In genomic region chr5:139252081-139252909, GRCm38 (mm10) we compare ENCODE assay signal across 8 mouse cellular contexts. TPM values are rescaled to one million over a fixed set of nuclear protein-coding genes. Genes with fewer than 3 reads are reported as not detected.
DNase-seq lines count a peak whose midpoint lies in the region; ATAC-seq and TF ChIP-seq lines count a peak whose summit lies in the region.

Gene Get4 (plus strand): TSS chr5:139252324.

- 0 out of 2 replicates have a peak, but pooled peaks have one; percentile 37 for TF ChIP-seq EP300 in heart, adult 2 months (IDR thresholded peaks at IDR 0.05; ENCODE audit: insufficient read depth, low read depth, low read length)

- peak within 1 kb of the TSS; percentile 94 for H3K4me2 ChIP-seq in embryonic facial prominence, embryonic 14.5 days (ENCODE audit: low read depth, low read length)
- peak within 1 kb of the TSS; percentile 92 for H3K4me2 ChIP-seq in limb, embryonic 13.5 days (replicated peaks)
- peak within 1 kb of the TSS; percentile 84 for H3K4me2 ChIP-seq in midbrain, embryonic 16.5 days (ENCODE audit: low read length)

- H3K36me3 ChIP-seq in embryonic facial prominence, embryonic 14.5 days (ENCODE audit: control insufficient read depth, insufficient read depth, low read length) = peaks cover 34% of the 10 kb centered on the region
- no peaks in the 10 kb centered on the region for H3K36me3 ChIP-seq in heart, adult 2 months (ENCODE audit: control insufficient read depth, insufficient read depth, low read length)
- peaks cover 48% of the 10 kb centered on the region for H3K36me3 ChIP-seq in limb, embryonic 13.5 days
- H3K36me3 ChIP-seq in midbrain, embryonic 16.5 days (ENCODE audit: control insufficient read depth, insufficient read depth, low read length) = peaks cover 21% of the 10 kb centered on the region

- peak within 1 kb of the TSS; percentile 91 for H3K27ac ChIP-seq in embryonic facial prominence, embryonic 14.5 days (replicated peaks; ENCODE audit: low read depth, low read length)
- H3K27ac ChIP-seq in heart, adult 2 months = peak within 1 kb of the TSS; percentile 97
- peak within 1 kb of the TSS; percentile 92 for H3K27ac ChIP-seq in limb, embryonic 13.5 days
- H3K27ac ChIP-seq in midbrain, embryonic 16.5 days (ENCODE audit: low read length) = peak within 1 kb of the TSS; percentile 93

- no peaks in the 10 kb centered on the region for H3K9me3 ChIP-seq in embryonic facial prominence, embryonic 14.5 days (ENCODE audit: control insufficient read depth, low read length)
- H3K9me3 ChIP-seq in limb, embryonic 13.5 days = no peaks in the 10 kb centered on the region
- no peaks in the 10 kb centered on the region for H3K9me3 ChIP-seq in midbrain, embryonic 16.5 days (replicated peaks; ENCODE audit: control insufficient read depth, low read length, poor library complexity, severe bottlenecking)

- peaks cover 12% of the 10 kb centered on the region for H3K4me1 ChIP-seq in embryonic facial prominence, embryonic 14.5 days (ENCODE audit: control insufficient read depth, insufficient read depth, low read length)
- H3K4me1 ChIP-seq in heart, adult 2 months (ENCODE audit: control insufficient read depth, insufficient read depth, low read length) = peaks cover 15% of the 10 kb centered on the region
- H3K4me1 ChIP-seq in limb, embryonic 13.5 days = peaks cover 30% of the 10 kb centered on the region
- peaks cover 18% of the 10 kb centered on the region for H3K4me1 ChIP-seq in midbrain, embryonic 16.5 days (ENCODE audit: control insufficient read depth, insufficient read depth, low read length)

- peak within 1 kb of the TSS; percentile 87 for H3K9ac ChIP-seq in embryonic facial prominence, embryonic 14.5 days (ENCODE audit: low read depth, low read length)
- peak within 1 kb of the TSS; percentile 92 for H3K9ac ChIP-seq in heart, adult 2 months (ENCODE audit: low read depth, low read length)
- peak within 1 kb of the TSS; percentile 94 for H3K9ac ChIP-seq in limb, embryonic 13.5 days
- H3K9ac ChIP-seq in midbrain, embryonic 16.5 days (ENCODE audit: low read depth, low read length) = peak within 1 kb of the TSS; percentile 79

- peak; percentile 100 for DNase-seq in 3T3-L1 (ENCODE audit: low read depth, low spot score)
- DNase-seq in adrenal gland, postnatal 4 days (ENCODE audit: low spot score in 2 of 2) = peak; percentile 94 to 99
- DNase-seq in embryonic facial prominence, embryonic 14.5 days (ENCODE audit: low spot score) = peak; percentile 100
- DNase-seq in heart, adult 2 months = peak; percentile 99
- DNase-seq in kidney, adult 8-10 months = peak; percentile 99 to 100
- peak; percentile 95 to 99 for DNase-seq in spleen, postnatal 10 days (ENCODE audit: low spot score in 2 of 2)

- peak within 1 kb of the TSS; percentile 76 for H3K4me3 ChIP-seq in embryonic facial prominence, embryonic 14.5 days (ENCODE audit: low read depth, low read length)
- H3K4me3 ChIP-seq in heart, adult 2 months = peak within 1 kb of the TSS; percentile 99
- H3K4me3 ChIP-seq in limb, embryonic 13.5 days = peak within 1 kb of the TSS; percentile 82
- peak within 1 kb of the TSS; percentile 71 for H3K4me3 ChIP-seq in midbrain, embryonic 16.5 days (ENCODE audit: low read depth, low read length)

- under 1% methylated on average over 60 of the region's 90 CpGs for WGBS in embryonic facial prominence, embryonic 14.5 days
- under 1% methylated on average over 90 of the region's 90 CpGs for WGBS in heart, adult 2 months
- WGBS in limb, embryonic 13.5 days = under 1% methylated on average over 81 of the region's 90 CpGs
- under 1% methylated on average over 88 of the region's 90 CpGs for WGBS in midbrain, embryonic 16.5 days

- peak; percentile 96 for ATAC-seq in embryonic facial prominence, embryonic 14.5 days (ENCODE audit: low read depth)
- peak; percentile 95 for ATAC-seq in limb, embryonic 13.5 days (ENCODE audit: low FRiP score, low read depth)
- peak; percentile 96 for ATAC-seq in midbrain, embryonic 16.5 days

- H3K79me2 ChIP-seq in heart, adult 2 months (replicated peaks; ENCODE audit: control insufficient read depth, insufficient read depth, low read length) = no peaks in the 10 kb centered on the region; the same call in 1 of the 2 replicates

- TF ChIP-seq CTCF in heart, adult 2 months (IDR thresholded peaks at IDR 0.05) = no peak

- H3K27me3 ChIP-seq in embryonic facial prominence, embryonic 14.5 days (replicated peaks; ENCODE audit: control insufficient read depth, insufficient read depth, low read length) = no peaks in the 10 kb centered on the region
- H3K27me3 ChIP-seq in heart, adult 2 months (ENCODE audit: control insufficient read depth, insufficient read depth, low read length) = no peaks in the 10 kb centered on the region
- no peaks in the 10 kb centered on the region for H3K27me3 ChIP-seq in limb, embryonic 13.5 days
- H3K27me3 ChIP-seq in midbrain, embryonic 16.5 days (ENCODE audit: control insufficient read depth, insufficient read depth, low read depth, low read length) = no peaks in the 10 kb centered on the region

- TF ChIP-seq POLR2A in heart, adult 2 months (IDR thresholded peaks at IDR 0.05; ENCODE audit: insufficient read depth, low read depth, low read length) = peak; percentile 96; the same call in 1 of the 2 replicates

- intact Hi-C loops in heart, adult 2 months (cut with DNase I) = loop anchor here (5.0 kb wide), 2 partner anchors 105 to 630 kb away; partner anchors contain the start of gene A430033K04Rik

RNA-seq across cellular contexts. Expression of gene Get4, which starts in this region (rescaled TPM):
- 100 to 1,000 TPM; 102 to 118 TPM for total RNA-seq in adrenal gland, postnatal 4 days (2021)
- polyA plus RNA-seq in embryonic facial prominence, embryonic 14.5 days (2014; fragmentation: Nextera tagmentation; extraction: Ambion mirVana) = 136 and 156 TPM in 2 replicates
- 10 to 100 TPM; 38.2 to 45.4 TPM for total RNA-seq in heart, adult 2 months (2021)
- 57.3 and 59.6 TPM in 2 replicates for polyA plus RNA-seq in heart, adult 2 months (2012; rRNA removed)
- 155 and 165 TPM in 2 replicates for polyA plus RNA-seq in limb, embryonic 13.5 days (2015; fragmentation: Nextera tagmentation; extraction: Ambion mirVana)
- polyA plus RNA-seq in midbrain, embryonic 16.5 days (2015; fragmentation: Nextera tagmentation; extraction: Ambion mirVana) = 115 and 122 TPM in 2 replicates

Comparison
In these comparisons a context has a peak if more than half of its experiments do, and no peak if none do; other contexts are left out.
1. Peak in every context shown above with its lines: DNase-seq, ATAC-seq, H3K4me3 ChIP-seq and H3K27ac ChIP-seq.